Mouse (Mus musculus): Measurements from ENCODE around the gene Nav2. TPM values are rescaled to one million over a fixed set of nuclear protein-coding genes. Genes with fewer than 3 reads are reported as not detected.

Gene Nav2
- total and polyA plus RNA-seq, 3 experiments = 2.0 to 2.7 TPM; not detected in 1

DNA sequence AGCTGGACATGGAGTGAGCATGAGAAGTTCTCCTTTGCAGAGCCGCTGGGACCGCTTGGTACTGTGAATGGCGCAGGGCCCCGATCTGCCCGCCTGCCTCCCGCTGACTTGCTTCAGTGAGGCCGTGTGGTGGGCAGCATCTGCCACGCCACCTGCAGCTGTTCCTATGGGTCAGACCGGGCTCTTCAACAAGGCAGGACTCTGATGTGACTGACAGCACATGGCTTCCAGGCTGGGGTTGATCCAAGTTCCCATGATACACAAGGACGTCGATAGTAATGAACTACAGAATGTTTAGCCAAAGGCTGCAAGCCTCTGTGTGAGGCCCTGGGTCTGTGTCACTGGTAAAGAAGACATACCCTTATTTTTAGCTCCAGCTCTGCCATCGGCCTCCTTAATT is 507.2 kb downstream of the Nav2 start:
- Histone ChIP-seq H3K27ac (ENCODE audit: control insufficient read depth, low read depth, low read length) (no peak overlapping the region), H3K27me3 (ENCODE audit: control insufficient read depth in 1 of 2, insufficient read depth in 2 of 2, low read length in 2 of 2) (no peaks in the 10 kb centered on the region), H3K79me2 (ENCODE audit: control insufficient read depth, insufficient read depth, low read length, poor library complexity) (no peaks in the 10 kb centered on the region), H3K4me3 (ENCODE audit: control insufficient read depth in 1 of 2, insufficient read depth in 1 of 2, low read depth in 2 of 2, low read length in 2 of 2) (no peak overlapping the region), H3K9me3 (replicated peaks; ENCODE audit: insufficient read depth, low read length) (no peaks in the 10 kb centered on the region), H3K9ac (ENCODE audit: control insufficient read depth, low read depth, low read length, poor library complexity, severe bottlenecking) (no peak overlapping the region), H3K4me1 (ENCODE audit: control insufficient read depth in 1 of 2, insufficient read depth in 2 of 2, low read length in 2 of 2) (no peaks in the 10 kb centered on the region), H3K36me3 (ENCODE audit: control insufficient read depth in 1 of 2, insufficient read depth in 2 of 2, low read length in 2 of 2) (no peaks in the 10 kb centered on the region)
- DNase-seq (ENCODE audit: low read depth, low spot score) = no peak
- TF ChIP-seq MAFK (IDR thresholded peaks at IDR 0.05; ENCODE audit: borderline replicate concordance, low read depth, low read length) (no peak), USF1 (IDR thresholded peaks at IDR 0.05; ENCODE audit: low read depth, low read length) (no peak), MYC (IDR thresholded peaks at IDR 0.05; ENCODE audit: low read depth, low read length) (no peak), POLR2AphosphoS5 (IDR thresholded peaks at IDR 0.05; ENCODE audit: borderline replicate concordance, low read depth, low read length) (no peak), ZKSCAN1 (IDR thresholded peaks at IDR 0.05; ENCODE audit: low read depth, low read length) (no peak), MEF2A (IDR thresholded peaks at IDR 0.05; ENCODE audit: extremely low read depth, insufficient replicate concordance, low read depth, low read length, poor library complexity, severe bottlenecking) (no peak), RAD21 (IDR thresholded peaks at IDR 0.05; ENCODE audit: low read depth, low read length) (no peak), RCOR1 (IDR thresholded peaks at IDR 0.05; ENCODE audit: low read depth, low read length) (no peak), HCFC1 (IDR thresholded peaks at IDR 0.05; ENCODE audit: low read depth, low read length) (no peak), ELF1 (IDR thresholded peaks at IDR 0.05; ENCODE audit: low read depth, low read length) (no peak), MXI1 (IDR thresholded peaks at IDR 0.05; ENCODE audit: low read depth, low read length) (no peak), POLR2A (IDR thresholded peaks at IDR 0.05; ENCODE audit: control insufficient read depth in 1 of 2, insufficient read depth in 1 of 2, low read depth in 1 of 2, low read length in 2 of 2, poor library complexity in 1 of 2) (no peak), E2F4 (IDR thresholded peaks at IDR 0.05; ENCODE audit: borderline replicate concordance, low read depth, low read length) (no peak), NELFE (IDR thresholded peaks at IDR 0.05; ENCODE audit: low read depth, low read length) (no peak), ZNF384 (IDR thresholded peaks at IDR 0.05; ENCODE audit: low read depth, low read length) (no peak), USF2 (IDR thresholded peaks at IDR 0.05; ENCODE audit: borderline replicate concordance in 1 of 2, insufficient read depth in 1 of 2, low read depth in 1 of 2, low read length in 2 of 2) (no peak), ZC3H11A (IDR thresholded peaks at IDR 0.05; ENCODE audit: low read depth, low read length) (no peak), GATA1 (IDR thresholded peaks at IDR 0.05; ENCODE audit: low read depth, low read length) (no peak)

DNA sequence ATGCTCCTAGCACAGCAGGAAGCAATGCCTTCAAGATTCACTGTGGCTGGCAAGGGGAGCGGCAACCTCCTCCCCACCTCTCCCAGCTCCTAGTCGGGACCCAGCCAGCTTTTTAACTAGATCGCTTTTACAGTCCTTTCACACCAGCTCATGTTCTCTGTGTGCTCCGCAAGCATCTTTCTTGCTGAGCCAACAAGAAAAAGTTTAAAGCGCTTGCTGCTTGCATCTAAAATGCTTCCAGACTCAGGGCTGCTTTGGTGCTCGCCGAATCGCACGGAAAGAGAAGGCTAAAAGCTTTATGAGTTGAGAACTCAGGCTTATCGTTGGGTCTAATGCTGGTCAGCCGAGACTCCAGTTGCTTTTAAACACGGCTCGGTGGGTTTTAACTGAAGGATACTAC is 510.3 kb downstream of the Nav2 start:
- Histone ChIP-seq H3K79me2 (ENCODE audit: control insufficient read depth, insufficient read depth, low read length, poor library complexity) (no peaks in the 10 kb centered on the region), H3K36me3 (ENCODE audit: control insufficient read depth in 1 of 2, insufficient read depth in 2 of 2, low read length in 2 of 2) (no peaks in the 10 kb centered on the region), H3K27ac (ENCODE audit: control insufficient read depth, low read depth, low read length) (no peak overlapping the region), H3K4me3 (ENCODE audit: control insufficient read depth in 1 of 2, insufficient read depth in 1 of 2, low read depth in 2 of 2, low read length in 2 of 2) (no peak overlapping the region), H3K4me1 (ENCODE audit: control insufficient read depth in 1 of 2, insufficient read depth in 2 of 2, low read length in 2 of 2) (no peaks in the 10 kb centered on the region), H3K9ac (ENCODE audit: control insufficient read depth, low read depth, low read length, poor library complexity, severe bottlenecking) (no peak overlapping the region), H3K9me3 (replicated peaks; ENCODE audit: insufficient read depth, low read length) (no peaks in the 10 kb centered on the region), H3K27me3 (ENCODE audit: control insufficient read depth in 1 of 2, insufficient read depth in 2 of 2, low read length in 2 of 2) (no peaks in the 10 kb centered on the region)
- TF ChIP-seq MXI1 (IDR thresholded peaks at IDR 0.05; ENCODE audit: low read depth, low read length) (no peak), EP300 (IDR thresholded peaks at IDR 0.05; ENCODE audit: low read depth in 1 of 2, low read length in 2 of 2) (no peak), USF2 (IDR thresholded peaks at IDR 0.05; ENCODE audit: borderline replicate concordance in 1 of 2, insufficient read depth in 1 of 2, low read depth in 1 of 2, low read length in 2 of 2) (no peak), USF1 (IDR thresholded peaks at IDR 0.05; ENCODE audit: low read depth, low read length) (no peak), HCFC1 (IDR thresholded peaks at IDR 0.05; ENCODE audit: low read depth, low read length) (no peak), CHD2 (IDR thresholded peaks at IDR 0.05; ENCODE audit: low read length) (no peak)
- DNase-seq (ENCODE audit: low read depth, low spot score) = no peak

All from MEL (cell line).